Mouse (Mus musculus) embryonic facial prominence, embryonic 10.5 days (tissue): ENCODE data around the gene Arfip2. TPM values are rescaled to one million over a fixed set of nuclear protein-coding genes. Genes with fewer than 3 reads are reported as not detected.
A peak's percentile ranks its signal among the peaks of the same experiment; 100 is the strongest.

Experiments used
- DNase-seq: peaks from one replicate; pipeline ENCODE4 v3.0.0-alpha.2; 2017; ENCODE audit warnings: low spot score
- H3K27ac ChIP-seq: fragments of 300-500 bp; sonication (generic); replicated peaks from 2 replicates; pipeline ENCODE4 v1.5.1; 2016; ENCODE audit warnings: mild to moderate bottlenecking
- H3K27me3 ChIP-seq: fragments of 300-500 bp; sonication (generic); replicated peaks from 2 replicates; pipeline ENCODE4 v1.6.1; 2016; ENCODE audit warnings: low read depth, mild to moderate bottlenecking; ENCODE audit not compliant: poor library complexity, severe bottlenecking
- H3K36me3 ChIP-seq: fragments of 300-500 bp; sonication (generic); replicated peaks from 2 replicates; pipeline ENCODE4 v1.6.1; 2016; ENCODE audit warnings: mild to moderate bottlenecking, moderate library complexity
- H3K4me1 ChIP-seq: fragments of 300-500 bp; sonication (generic); 2 replicates; pipeline ENCODE4 v1.6.1; 2016
- H3K4me3 ChIP-seq: fragments of 300-500 bp; sonication (generic); 2 replicates; pipeline ENCODE4 v1.5.1; 2016; ENCODE audit warnings: mild to moderate bottlenecking, moderate library complexity
- H3K9me3 ChIP-seq: fragments of 300-500 bp; sonication (generic); 2 replicates; pipeline ENCODE4 v1.6.1; 2016; ENCODE audit warnings: mild to moderate bottlenecking
- WGBS: fragments of 180-500 bp; shearing (Covaris S2); methylation state at CpG from one replicate; pipeline ENCODE4 v1.1.7; 2016; 5-methylcytosine and 5-hydroxymethylcytosine counted together
- polyA plus RNA-seq: library from polyadenylated mRNA; unstranded; fragments of >200 nt; fragmentation: Nextera tagmentation; extraction: Ambion mirVana; gene quantifications from 2 replicates; pipeline ENCODE4 v1.2.1, GENCODE M21; 2016

Gene Arfip2
- polyA plus RNA-seq, 1 experiment from 2014 or later: 61.2 TPM

- DNase-seq: peak; percentile 74
- peaks cover 5% of the 10 kb centered on the region; the same call in 1 of the 2 replicates for H3K4me1 ChIP-seq
- WGBS: 33% methylated on average over 9 of the region's 9 CpGs
- H3K9me3 ChIP-seq: 0 out of 2 replicates have a peak, but pooled peaks cover 4% of the 10 kb centered on the region
- H3K36me3 ChIP-seq: no peaks in the 10 kb centered on the region
- no peak overlapping the region for H3K4me3 ChIP-seq
- H3K27ac ChIP-seq: no peak overlapping the region
- H3K27me3 ChIP-seq: no peaks in the 10 kb centered on the region
Observed at GRCm38 (mm10) chr7:105602860-105603623, 37.2 kb downstream of the Arfip2 start.

- Histone ChIP-seq H3K27ac (no peak overlapping the region), H3K36me3 (no peaks in the 10 kb centered on the region), H3K27me3 (no peaks in the 10 kb centered on the region), H3K9me3 (no peaks in the 10 kb centered on the region), H3K4me3 (no peak overlapping the region), H3K4me1 (peaks cover 3% of the 10 kb centered on the region; the same call in 1 of the 2 replicates)
- WGBS: 23% methylated on average over 7 of the region's 7 CpGs
- no peak for DNase-seq
Observed at GRCm38 (mm10) chr7:105590097-105590496, 50.1 kb downstream of the Arfip2 start.

- Histone ChIP-seq H3K36me3 (no peaks in the 10 kb centered on the region), H3K4me3 (no peak overlapping the region), H3K27me3 (no peaks in the 10 kb centered on the region), H3K4me1 (peaks cover 3% of the 10 kb centered on the region; the same call in 1 of the 2 replicates), H3K27ac (no peak overlapping the region), H3K9me3 (no peaks in the 10 kb centered on the region)
- 84% methylated on average over 9 of the region's 9 CpGs for WGBS
- DNase-seq: no peak
Observed at GRCm38 (mm10) chr7:105588325-105588912, 51.8 kb downstream of the Arfip2 start.

Other genes starting within 250 kb of the Arfip2 start
- gene Fam160a2, start 240.4 kb downstream of the Arfip2 start, polyA plus RNA-seq: 44.0 and 44.8 TPM in 2 replicates
- 0.12 TPM in 1 of 2 replicates, not detected in the other for gene Cnga4, start 235.8 kb downstream of the Arfip2 start, polyA plus RNA-seq
- gene Cckbr, start 214.7 kb downstream of the Arfip2 start, polyA plus RNA-seq: 0.47 and 0.87 TPM in 2 replicates
- 17.3 and 17.7 TPM in 2 replicates for gene Cavin3, start 158.1 kb downstream of the Arfip2 start, polyA plus RNA-seq
- gene Smpd1, start 86.1 kb downstream of the Arfip2 start, polyA plus RNA-seq: 30.3 and 33.1 TPM in 2 replicates
- 94.9 and 104 TPM in 2 replicates for gene Apbb1, start 58.8 kb downstream of the Arfip2 start, polyA plus RNA-seq
- 0.22 TPM in 1 of 2 replicates, not detected in the other for gene Hpx, start 40.3 kb downstream of the Arfip2 start, polyA plus RNA-seq
- 28.8 and 34.9 TPM in 2 replicates for gene Trim3, start 6.8 kb downstream of the Arfip2 start, polyA plus RNA-seq
- 158 and 163 TPM in 2 replicates for gene Timm10b, start 360 bp downstream of the Arfip2 start, polyA plus RNA-seq
- 13.5 and 22.0 TPM in 2 replicates for gene Gm45799, start 136 bp upstream of the Arfip2 start, polyA plus RNA-seq
- gene Dnhd1, start 10.4 kb upstream of the Arfip2 start, polyA plus RNA-seq: 0.27 and 0.44 TPM in 2 replicates
- gene Ilk, start 96.2 kb upstream of the Arfip2 start, polyA plus RNA-seq: 214 and 219 TPM in 2 replicates
- 45.3 and 45.4 TPM in 2 replicates for gene Rrp8, start 97.0 kb upstream of the Arfip2 start, polyA plus RNA-seq
- gene Taf10, start 103.9 kb upstream of the Arfip2 start, polyA plus RNA-seq: 154 and 163 TPM in 2 replicates
- gene Tpp1, start 111.8 kb upstream of the Arfip2 start, polyA plus RNA-seq: 45.0 and 49.2 TPM in 2 replicates
- gene Dchs1, start 147.2 kb upstream of the Arfip2 start, polyA plus RNA-seq: 13.7 and 14.8 TPM in 2 replicates
- 329 and 340 TPM in 2 replicates for gene Mrpl17, start 170.7 kb upstream of the Arfip2 start, polyA plus RNA-seq